Mouse (Mus musculus) cortical plate, adult 2 months (tissue): ENCODE results near the gene Taf15.

Experiments used
- CTCF ChIP-seq: fragments of 200-500 bp; IDR thresholded peaks from 2 replicates; pipeline ENCODE4 v1.5.1; 2011; ENCODE audit warnings: mild to moderate bottlenecking, control low read depth, low read length; ENCODE audit not compliant: insufficient read depth; ENCODE audit errors: extremely low read depth
- POLR2A ChIP-seq: fragments of 200-500 bp; IDR thresholded peaks from 2 replicates; pipeline ENCODE4 v1.6.1; 2011; ENCODE audit warnings: mild to moderate bottlenecking, low read length, control low read depth; ENCODE audit not compliant: insufficient read depth; ENCODE audit errors: extremely low read depth

- TF ChIP-seq CTCF: no peak
- TF ChIP-seq POLR2A: no peak
These were observed 24.0 kb upstream of the Taf15 start for GRCm38 (mm10) chr11:83448927-83449236.
